Mouse (Mus musculus) cerebellum, adult 11-12 months (tissue): ENCODE data around the gene Adrb1.

Experiments used
- DNase-seq: peaks from one replicate; pipeline ENCODE4 v3.0.0; 2022

Adrb1 gene

DNA sequence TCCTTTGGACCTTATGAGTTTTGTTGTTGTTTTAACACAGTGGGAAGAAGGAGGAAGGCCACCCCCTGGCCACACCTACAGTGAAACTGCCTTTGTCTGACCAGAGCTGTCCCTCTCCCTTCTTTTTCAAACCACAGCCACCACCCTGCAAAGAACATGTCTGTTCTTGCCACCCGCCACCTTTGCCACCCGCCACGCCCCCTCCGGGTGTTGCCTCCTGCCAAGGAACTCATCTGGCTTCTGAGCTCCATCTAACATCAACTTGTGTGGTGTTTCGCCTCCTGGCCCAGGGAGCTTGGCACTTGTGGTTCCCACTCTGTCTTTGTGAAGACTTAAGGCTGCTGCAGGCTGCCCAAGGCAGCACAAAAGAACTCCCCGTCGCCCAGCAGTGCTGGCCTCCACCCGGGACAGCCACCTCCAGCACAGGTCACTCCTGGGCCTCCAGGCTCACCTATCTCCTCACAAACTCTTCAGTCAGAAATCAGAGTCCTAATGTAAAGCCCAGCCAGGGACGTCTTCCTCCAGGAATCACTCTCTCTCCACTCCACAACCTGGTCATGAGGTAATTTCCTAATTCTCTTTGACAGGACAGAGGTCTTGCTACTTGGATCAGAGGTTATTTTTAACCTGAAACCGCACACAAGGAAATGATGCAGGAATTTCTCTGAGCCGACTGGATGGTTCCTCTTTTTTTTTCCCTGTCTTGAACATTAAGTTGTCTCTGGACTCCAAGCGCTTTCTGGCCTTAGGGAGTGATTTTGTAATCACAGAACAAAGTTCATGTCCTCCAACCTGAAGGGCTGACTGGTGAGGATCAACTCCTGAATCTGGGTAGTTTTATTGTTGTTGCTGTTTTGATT is 18.5 kb upstream of the Adrb1 start:
- no peak for DNase-seq

DNA sequence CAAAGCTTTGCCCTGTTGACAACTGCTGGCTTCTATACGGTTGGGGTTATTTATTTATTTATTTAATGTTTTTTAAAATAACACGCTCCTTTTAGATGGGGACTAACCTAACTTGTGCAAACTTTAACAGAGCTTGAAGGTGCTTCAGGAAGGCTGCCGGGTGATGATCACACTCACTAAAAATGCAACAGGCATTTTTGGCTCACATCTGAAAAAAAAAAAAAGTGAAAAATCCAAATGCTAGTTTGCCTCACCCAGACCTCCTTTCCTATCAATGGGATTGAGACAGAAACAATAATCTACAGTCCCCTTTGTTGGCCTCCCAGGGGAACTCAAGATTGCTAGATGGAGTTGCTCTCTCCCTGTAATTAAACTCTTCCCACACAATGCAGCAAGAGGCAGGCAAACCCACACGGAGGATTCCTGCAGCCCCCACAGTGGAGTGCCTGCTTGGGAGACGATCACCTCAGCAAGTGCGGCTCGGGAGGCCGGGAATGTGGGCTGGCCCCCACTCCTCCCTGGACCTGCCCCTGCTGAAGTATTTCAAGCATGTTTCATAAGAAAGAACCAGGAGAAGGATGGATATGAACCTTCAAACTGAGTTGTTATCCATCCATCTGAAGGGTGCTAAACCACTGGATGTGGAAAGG is 16.8 kb upstream of the Adrb1 start:
- DNase-seq = no peak

DNA sequence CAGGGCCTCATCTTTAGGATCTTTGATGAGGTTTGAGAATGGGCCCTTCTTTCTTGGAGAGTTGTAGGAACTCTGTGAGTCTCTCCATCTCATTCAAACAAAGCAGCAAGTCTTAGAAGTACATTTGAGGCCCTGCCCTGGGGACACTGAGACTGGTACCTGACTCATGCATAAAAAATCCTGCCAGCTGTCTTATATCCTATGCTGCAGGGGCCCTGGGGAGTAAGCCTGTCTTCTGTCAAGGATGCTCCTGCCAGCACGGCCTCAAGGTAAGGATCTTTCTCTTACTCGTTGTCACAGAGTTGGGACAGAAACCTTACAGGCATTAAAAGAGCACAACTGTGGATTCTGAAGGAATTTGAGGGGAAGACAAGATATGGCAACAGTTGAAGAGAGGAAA is 13.2 kb upstream of the Adrb1 start:
- DNase-seq = no peak

DNA sequence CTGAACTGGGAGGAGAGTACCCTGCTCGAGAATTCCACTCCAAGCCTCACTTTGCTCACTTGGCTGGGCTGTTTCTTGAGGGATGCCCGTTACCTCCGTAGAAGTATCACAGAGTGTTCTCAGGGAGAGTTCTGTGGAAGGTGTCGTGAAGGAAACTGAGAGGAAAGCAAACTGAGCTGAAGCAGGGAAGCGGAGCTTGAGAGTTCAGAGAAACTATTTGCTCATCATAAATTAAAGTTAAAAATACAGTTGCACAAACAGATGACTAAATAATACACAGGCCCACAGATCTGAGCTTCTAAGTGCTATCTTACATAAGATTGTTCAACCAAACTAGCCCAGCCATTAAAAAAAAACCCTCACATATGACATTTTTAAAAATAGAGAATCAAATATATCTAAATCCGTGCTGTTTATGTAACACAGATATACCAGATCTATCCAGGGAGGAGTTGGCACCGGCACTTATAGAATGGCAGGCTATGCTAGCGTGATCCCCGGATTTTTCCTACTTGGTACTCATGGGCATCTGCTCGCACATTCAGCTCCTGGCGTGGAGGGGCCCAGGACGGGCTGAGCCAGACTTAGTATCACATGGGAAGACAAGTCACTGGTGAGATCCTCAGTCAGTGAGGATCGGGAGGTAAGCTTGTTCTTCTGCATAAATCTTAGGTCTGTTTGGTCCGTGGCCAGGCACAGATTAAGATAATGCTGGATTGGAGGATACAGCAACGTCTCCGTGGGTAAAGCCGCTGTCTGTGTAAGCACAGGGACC is 11.7 kb upstream of the Adrb1 start:
- no peak for DNase-seq

DNA sequence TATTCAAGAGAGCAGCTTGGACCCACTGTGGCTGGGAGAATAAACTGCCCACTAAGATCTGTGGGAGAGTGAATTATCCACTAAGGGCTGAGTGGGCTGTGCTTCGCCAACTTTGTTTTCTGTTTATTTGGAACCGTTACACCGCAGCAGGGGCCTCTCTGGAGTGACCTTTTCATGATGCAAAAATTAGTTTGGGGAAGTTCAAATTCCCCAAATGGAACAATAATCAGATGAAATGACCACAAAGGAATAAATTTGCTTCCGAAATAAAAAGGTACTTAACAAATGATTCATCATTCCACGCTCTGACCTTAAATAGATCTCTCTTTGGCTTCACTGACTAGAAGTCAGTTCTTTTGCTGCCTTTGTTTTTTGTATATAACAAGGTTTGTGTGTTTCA is 8.4 kb upstream of the Adrb1 start:
- DNase-seq = no peak

DNA sequence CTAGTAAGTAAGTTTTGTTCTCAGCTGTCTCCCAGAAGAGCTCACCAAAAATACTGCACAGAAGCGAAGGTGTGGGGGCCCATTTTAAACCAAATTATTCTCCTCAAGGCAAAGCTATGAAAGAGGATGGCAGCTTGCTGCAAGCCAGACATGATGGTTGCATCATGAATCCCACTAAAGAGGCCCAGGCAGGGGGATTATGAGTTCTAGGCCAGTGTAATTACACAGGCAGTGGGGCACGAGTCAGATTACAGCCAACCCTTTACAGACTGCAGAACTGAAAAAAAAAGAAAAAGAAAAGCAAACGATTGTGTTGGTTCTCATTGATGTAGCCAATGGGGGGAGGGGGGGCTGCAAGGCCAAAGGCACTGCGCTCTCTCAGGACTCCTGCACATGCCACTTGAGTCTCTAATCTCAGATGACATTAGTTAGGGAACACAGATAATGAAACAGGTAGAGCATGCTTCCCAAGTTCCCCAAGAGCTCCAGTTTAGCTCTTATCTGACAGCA is 7.3 kb upstream of the Adrb1 start:
- DNase-seq = no peak

DNA sequence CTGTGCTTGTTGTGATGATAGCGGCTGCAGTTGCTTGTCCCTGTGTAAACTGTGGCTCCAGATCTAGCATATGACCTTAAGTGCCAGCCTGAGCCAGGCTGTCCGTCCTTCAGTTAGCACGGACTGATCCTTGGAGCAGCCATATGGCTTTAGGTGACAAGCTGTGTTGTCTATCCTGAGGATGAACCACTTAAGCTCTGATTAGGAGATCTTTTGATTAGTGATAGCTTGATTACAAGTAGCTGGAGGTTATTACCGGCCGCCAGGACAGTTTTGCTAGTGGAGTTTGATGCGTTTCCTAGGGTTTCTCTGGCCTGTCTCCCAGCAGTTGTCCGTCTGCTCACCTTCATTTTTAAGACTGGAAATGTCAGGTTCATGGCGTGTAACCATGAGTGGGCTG is 4.0 kb upstream of the Adrb1 start:
- DNase-seq = no peak

DNA sequence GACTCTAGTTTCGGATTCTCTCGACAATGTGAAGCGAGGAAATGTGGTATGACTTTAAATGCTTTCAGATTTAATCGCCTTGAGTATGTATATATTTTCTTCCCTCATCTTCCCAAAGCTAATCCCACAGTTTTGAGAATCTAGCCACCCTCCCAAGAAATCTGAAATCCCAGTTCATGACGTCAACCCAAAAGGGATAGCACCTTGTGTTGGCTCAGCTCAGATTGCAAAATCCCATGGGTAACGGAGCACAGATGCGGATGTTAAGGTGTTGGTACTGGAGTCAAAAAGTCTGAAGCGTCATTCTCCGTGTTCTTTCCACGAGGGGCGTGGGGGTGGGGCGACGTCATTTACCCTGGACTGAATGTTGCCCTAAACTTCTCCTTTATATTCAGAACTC is 1.1 kb upstream of the Adrb1 start:
- no peak for DNase-seq

DNA sequence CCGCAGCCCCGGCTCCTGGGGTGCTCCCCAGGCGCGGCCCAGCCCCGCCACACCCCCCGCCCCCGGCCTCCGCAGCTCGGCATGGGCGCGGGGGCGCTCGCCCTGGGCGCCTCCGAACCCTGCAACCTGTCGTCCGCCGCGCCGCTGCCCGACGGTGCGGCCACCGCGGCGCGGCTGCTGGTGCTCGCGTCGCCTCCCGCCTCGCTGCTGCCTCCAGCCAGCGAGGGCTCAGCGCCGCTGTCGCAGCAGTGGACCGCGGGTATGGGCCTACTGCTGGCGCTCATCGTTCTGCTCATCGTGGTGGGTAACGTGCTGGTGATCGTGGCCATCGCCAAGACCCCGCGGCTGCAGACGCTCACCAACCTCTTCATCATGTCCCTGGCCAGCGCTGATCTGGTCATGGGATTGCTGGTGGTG is 300 bp downstream of the Adrb1 start:
- DNase-seq = no peak

DNA sequence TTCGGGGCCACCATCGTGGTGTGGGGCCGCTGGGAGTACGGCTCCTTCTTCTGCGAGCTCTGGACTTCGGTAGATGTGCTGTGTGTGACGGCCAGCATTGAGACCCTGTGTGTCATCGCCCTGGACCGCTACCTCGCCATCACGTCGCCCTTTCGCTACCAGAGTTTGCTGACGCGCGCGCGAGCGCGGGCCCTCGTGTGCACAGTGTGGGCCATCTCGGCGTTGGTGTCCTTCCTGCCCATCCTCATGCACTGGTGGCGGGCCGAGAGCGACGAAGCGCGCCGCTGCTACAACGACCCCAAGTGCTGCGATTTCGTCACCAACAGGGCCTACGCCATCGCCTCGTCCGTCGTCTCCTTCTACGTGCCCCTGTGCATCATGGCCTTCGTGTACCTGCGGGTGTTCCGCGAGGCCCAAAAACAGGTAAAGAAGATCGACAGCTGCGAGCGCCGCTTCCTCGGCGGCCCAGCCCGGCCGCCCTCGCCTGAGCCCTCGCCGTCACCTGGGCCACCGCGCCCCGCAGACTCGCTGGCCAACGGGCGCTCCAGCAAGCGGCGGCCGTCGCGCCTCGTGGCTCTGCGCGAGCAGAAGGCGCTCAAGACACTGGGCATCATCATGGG is 822 bp downstream of the Adrb1 start:
- no peak for DNase-seq

DNA sequence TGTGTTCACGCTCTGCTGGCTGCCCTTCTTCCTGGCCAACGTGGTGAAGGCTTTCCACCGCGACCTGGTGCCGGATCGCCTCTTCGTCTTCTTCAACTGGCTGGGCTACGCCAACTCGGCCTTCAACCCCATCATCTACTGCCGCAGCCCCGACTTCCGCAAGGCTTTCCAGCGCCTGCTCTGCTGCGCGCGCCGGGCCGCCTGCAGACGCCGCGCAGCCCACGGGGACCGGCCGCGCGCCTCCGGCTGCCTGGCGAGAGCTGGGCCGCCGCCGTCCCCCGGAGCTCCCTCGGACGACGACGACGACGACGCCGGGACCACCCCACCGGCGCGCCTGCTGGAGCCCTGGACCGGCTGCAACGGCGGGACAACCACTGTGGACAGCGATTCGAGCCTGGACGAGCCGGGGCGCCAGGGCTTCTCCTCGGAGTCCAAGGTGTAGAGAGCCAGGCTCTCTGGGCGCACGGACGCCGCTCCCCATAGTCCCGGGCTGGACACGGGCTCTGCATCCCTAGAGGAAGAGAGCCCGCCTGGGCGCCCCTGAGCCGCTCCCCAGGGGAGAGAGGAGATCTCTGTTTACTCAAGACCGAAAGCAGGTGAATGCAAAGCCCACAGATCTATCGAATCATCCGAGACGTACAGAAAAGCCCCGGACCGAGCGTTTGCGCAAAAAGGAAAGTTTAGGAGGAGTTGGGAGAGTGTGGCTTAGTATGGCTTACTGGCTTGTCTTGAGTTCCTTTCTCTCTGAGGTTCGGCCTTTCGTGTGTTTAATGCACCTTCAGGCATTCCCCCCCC is 1.5 kb downstream of the Adrb1 start:
- DNase-seq = no peak

DNA sequence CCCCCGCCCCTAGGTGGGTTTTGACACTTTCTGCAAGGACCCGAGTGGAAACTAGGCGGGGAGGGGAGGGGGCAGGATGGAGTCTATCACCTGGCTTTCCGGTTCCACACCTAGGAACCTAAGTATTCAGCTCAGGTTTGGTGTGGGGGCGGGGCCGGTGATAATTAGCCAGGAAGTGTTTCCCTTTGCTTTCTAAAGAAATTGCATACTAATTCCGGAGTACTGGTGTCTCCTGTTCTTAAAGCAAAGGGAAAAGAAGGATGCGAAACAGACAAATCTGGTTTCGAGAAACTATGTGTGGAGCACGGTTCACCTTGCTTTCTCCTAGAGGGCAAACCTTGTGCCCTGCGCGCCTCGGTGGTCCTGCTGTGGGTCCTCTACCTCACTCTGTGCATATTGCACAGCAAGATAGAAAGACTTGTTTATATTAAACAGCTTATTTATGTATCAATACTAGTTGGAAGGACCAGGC is 2.2 kb downstream of the Adrb1 start:
- no peak for DNase-seq

DNA sequence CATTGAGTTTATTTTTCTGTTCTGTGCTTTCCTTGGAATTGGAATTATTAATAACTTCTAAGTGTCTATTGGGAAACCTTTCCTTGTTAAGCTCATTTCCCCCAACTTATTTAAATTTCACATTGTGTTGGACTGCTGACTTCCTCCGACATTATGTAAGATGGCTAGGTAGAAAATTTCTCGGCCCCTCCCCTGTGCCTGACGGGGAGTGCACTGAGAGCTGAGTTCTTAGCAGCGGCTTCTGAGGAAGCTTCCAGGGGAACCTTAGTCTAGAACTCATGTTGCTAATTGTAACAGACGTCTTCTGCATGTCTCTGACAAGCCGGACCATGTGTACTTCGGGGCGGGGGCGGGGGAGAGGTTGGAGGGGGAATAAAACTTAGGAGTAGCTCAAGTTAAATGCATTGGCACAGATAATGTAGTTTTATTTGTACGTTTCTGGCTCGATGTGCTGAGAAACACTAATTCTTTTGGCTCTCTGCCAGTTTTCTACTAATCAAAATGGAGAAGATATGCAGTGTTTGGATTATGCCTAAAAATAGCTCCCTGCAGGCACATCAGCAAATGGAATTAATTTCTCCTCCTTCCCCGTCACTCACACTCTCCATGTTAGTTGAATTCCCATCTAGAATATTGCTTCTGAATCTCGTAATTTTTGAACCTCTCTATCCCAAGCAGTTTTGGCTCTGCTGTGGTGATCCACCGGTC is 5.3 kb downstream of the Adrb1 start:
- DNase-seq = no peak

DNA sequence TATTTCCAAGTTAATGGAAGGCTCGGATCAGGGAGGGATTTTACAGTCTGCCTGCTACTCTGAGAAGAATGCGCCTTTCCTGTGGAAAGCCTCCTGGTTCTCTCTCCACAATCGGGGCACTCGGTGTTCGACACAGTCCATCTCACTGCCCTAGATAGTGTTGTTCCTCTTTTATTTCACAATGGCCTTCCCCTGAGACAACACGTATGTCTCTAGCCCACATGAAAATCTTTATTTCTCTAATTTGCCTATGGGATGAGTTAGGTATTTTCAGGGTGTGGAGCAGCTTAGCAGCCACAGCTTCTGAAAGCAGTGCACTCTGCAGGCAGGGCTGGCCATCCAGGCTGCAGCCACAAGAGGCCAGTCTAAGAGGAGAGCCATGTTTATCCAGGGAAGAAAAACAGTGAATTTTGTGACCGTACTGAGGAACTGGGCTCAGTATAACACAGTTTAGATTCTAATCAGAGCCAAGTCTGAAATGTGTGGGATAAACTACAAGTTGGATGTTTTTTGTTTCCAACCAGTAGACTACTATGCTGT is 12.1 kb downstream of the Adrb1 start:
- no peak for DNase-seq

DNA sequence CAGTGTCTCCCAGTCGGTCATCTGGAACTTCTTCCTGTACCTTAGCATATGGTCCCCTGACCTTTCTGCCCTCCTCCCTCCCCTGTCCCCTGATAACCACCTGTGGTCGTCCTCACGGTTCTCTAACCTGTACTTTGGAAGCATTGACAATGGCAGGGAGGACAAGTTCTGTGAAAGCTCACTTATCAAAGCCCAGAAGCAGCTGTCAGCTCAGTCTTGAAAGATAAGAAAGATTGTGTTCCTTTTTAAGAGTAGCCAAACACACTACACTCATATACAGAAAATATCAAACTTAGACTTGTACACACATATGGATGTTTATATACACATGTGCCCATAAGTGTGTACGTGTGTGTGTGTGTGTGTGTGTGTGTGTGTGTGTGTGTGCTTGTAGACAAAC is 13.7 kb downstream of the Adrb1 start:
- no peak for DNase-seq

DNA sequence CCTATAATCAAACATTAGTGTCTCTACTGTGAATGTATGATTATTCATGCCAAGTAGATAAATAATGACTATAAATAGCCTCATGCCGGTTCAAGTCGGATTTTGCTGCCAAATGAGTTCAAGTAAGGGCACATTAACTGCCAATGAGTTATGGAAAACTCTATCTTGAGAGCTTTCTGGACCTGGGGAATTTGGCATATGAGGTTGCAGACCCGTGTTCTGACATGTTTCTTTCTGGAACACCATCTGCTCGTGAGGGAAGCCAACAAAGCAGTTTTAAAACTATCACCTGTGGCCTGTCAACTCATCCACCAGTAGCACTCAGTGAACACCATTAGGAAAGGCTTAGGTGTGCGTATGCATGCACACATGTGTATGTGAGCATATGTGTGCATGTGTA is 14.3 kb downstream of the Adrb1 start:
- no peak for DNase-seq

DNA sequence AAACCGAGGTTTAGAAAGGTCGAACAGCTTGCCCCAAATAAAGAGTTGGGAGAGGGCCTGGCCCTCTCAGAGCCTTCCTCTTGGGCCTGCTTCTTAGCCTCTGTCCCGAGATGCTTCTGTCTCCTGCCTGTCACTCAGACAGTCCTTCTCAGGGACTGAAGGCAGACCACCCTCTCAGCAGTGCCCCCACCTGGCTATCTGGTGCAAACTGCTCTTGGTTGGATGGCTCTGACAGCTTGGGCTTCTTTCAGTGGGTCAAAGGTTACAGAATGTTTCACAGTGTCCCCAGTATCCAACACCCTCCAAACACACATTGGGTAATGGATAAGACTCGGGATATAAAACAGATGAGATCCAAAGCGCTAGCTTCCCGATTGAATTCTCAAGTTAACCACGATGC is 23.1 kb downstream of the Adrb1 start:
- DNase-seq = no peak

DNA sequence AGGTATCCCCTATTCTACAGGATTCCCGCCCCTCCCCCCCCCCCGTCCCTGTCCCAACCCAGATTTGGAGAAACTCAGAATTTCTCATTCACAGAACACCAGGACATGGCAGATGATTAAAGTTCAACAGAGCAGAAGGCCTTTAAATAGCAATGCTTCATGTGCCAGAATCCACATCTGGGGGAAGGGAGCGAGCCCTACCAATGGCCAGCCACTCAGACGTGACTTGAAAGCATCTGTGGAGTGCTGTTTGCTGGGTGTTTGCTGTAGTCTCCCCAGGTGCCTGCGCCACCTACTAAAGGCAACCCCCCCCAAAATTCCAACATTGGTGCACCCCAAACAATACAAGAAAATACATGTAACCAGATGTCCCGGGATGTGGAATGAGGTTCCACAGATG is 23.5 kb downstream of the Adrb1 start:
- no peak for DNase-seq

DNA sequence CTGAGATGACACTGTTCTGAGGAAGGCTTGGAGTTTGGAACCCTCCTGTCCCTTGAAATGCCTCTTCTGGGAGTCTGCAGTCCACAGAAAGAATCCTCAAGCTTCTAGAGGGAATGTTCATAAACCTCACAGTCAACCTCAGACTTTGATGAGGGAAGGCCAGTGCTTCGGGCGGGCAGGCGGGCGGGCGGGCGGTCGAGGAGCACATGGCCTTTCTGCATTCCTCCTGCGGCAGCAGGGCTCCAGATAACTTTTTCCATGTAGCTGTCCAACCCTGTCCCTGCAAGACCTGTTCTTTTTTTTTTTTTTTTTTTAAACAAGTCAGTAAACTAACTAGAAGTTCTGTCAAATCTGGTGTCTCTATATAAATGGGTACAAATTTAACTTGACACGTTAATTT is 24.6 kb downstream of the Adrb1 start:
- DNase-seq = no peak

DNA sequence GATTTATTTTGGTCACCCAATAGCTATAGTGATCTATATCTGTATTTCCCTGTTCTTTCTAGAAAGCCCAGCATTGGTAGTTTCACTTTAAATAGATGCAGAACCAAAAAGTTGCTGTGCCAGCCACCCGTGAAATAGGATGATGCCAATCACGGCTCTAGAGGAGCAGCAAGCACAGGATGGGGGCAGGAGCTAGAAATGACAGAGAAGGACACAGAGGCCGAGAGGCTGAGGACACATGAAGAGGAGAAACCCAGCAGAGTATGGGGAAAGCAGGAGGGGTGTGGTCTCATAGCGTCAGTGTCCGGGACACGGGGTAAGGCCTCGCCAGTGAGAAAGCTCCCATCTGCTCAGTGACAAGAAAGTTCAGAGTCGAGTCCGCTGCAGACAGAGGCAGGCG is 25.9 kb downstream of the Adrb1 start:
- no peak for DNase-seq

DNA sequence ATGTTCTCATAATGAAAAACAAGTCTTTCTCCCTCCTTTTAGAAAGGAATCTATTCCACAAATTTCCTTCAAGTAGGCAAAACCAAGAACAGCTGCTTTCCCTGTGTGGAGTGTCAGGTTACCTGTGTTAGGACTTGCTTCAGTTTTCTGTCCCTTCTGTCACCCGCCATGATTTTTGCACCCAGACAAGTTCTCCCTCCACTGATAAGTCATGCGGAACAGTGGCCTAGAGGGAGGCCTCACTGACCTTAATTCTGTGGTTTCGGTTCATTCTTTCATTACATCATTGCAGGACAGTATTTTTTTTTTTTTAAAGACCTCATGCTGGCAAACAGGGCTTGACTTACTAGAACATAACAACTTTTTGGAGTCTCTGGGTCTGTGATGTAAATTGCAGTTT is 27.3 kb downstream of the Adrb1 start:
- DNase-seq = no peak
